Mouse (Mus musculus) liver, adult (tissue): Measurements from ENCODE around the gene Olfr743.

Experiments used
- GATA4 ChIP-seq: IDR thresholded peaks from 2 replicates; pipeline ENCODE4 v1.6.1; 2014; ENCODE audit warnings: mild to moderate bottlenecking, low read length; ENCODE audit not compliant: insufficient replicate concordance

Gene Olfr743

GRCm38 (mm10) chr14:50521539-50521938 lies at the start of gene Olfr743:
Olfr743 (plus strand) TSS chr14:50521839.
- TF ChIP-seq GATA4, result no peak

- no peak for TF ChIP-seq GATA4
Measured at GRCm38 (mm10) chr14:50472438-50472837, 49.2 kb upstream of the Olfr743 start, which contains the start of gene Olfr741. Olfr741 (plus strand) TSS chr14:50472738.

- TF ChIP-seq GATA4, result no peak
Measured at GRCm38 (mm10) chr14:50478406-50478805, 43.2 kb upstream of the Olfr743 start.

- TF ChIP-seq GATA4, result no peak
Measured at GRCm38 (mm10) chr14:50503300-50503699, 18.3 kb upstream of the Olfr743 start, which contains the start of gene Olfr742. Olfr742 (plus strand) TSS chr14:50503600.

- TF ChIP-seq GATA4, result no peak
Measured at GRCm38 (mm10) chr14:50552734-50553133, 31.1 kb downstream of the Olfr743 start.
